Mouse (Mus musculus) large intestine, adult 2 months (tissue): ENCODE measurements at regions not wholly inside any gene's neighbourhood (a gene's known extent, or its start where the extent isn't known, plus 50 kb on each side); places are given as distances from the start of the nearest gene placed in this dataset.

Experiments used
- DNase-seq: peaks from one replicate; pipeline ENCODE4 v3.0.0-alpha.2; 2012; ENCODE audit warnings: low read depth, low spot score
- WGBS: fragments of 180-500 bp; shearing (Covaris S2); methylation state at CpG from one replicate; pipeline ENCODE4 v1.1.7; 2018; 5-methylcytosine and 5-hydroxymethylcytosine counted together

DNA sequence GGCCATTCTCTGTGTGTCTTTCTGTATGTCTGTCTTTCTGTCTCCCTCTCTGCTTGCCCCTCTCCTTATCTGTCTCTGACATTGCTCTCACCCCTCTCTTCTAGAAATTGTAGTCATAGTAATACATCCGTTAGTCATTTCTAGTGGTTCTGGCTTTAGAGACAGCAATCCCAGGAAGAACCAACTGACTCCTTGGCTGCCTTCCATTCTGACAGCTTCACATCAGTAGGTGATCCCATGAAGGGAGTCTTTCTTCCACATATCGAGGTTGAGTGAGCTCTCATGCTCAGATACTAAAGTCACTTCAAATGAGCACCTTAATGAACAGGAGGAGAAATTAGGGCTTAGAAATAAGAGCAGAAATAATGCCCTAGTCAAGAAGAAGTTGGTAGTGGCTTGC, 455.3 kb upstream of the Adamts9 start:
- no peak for DNase-seq
- 70% methylated on average over 2 of the region's 2 CpGs for WGBS

DNA sequence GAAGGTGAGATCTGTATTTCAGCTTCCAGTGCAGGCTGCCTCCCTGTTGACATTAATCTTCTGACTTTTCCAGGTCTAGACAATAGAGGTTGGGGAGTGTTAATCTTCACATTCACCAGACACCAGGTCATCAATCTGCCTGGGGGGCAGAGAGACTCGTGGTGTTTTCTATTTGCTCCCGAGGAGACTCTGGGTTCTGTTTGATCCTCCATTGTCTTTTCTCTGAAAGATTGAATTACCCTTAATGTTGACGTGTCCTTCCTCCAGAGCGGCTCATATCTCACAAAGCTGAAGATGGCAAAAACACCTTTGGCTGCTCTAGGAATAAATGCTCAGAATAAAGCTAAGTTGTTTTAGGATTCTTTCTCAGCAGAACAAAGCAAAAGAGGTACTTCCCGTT, 453.8 kb upstream of the Adamts9 start:
- 42% methylated on average over 5 of the region's 5 CpGs for WGBS
- no peak for DNase-seq

DNA sequence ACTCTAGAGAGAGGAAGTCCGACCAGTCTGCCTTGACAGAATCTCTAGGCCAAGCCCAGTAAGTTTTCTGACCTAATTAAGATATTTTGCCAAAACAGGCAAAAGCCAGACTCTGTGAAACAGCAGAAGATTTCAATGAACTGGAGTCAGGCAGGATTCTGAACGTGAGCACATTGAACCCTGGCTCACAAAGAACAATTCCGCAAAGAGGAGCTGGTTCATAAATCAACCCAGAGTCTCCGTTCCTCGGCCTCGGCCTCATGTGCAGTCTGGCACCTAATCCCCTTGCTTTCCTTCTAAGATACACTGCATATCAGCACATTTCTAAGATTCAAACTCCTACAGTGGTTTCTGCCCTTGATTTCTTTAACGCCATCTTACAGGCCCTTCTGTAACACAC, 452.7 kb upstream of the Adamts9 start:
- WGBS, result 59% methylated on average over 7 of the region's 7 CpGs
- DNase-seq, result no peak

DNA sequence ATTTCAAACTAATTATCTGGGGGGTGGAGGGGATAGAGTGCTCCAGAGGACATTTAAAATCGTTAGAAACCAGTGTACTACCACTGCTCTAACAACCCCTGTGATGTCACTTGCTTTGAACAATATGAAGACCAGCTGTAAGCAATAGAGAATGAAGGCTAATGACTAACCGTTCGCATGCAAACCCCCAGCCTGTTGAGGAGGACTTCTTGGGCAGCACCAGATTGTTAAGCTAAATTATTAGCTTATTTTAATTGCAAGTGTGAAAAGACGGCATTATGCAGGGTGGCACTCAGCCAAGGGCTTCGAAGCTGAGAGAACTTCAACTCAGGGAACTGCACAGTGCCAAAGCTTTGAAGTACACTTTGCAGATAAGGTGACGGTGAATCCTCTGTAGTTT, 452.0 kb upstream of the Adamts9 start:
- 53% methylated on average over 6 of the region's 6 CpGs for WGBS
- no peak for DNase-seq

DNA sequence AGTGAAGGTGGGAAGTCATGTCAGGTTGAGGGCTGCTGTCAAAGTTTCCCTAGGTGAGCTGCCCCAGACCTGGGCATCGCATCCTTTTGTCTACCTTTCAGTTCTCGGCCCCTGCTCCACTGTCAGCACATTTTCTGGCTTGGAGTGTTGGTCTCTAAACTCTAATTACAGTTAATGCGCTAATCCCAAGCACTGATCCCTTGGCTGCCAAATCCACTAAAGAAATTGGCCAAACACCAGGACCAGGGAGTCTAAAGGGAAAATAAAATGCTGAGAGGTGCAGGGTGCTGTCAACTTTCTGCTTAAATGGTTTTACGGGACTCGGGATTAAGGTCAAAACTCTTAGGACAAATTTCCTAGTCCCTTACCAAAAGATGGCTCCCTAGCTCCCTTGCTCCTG, 450.3 kb upstream of the Adamts9 start:
- 78% methylated on average over 5 of the region's 5 CpGs for WGBS
- no peak for DNase-seq

DNA sequence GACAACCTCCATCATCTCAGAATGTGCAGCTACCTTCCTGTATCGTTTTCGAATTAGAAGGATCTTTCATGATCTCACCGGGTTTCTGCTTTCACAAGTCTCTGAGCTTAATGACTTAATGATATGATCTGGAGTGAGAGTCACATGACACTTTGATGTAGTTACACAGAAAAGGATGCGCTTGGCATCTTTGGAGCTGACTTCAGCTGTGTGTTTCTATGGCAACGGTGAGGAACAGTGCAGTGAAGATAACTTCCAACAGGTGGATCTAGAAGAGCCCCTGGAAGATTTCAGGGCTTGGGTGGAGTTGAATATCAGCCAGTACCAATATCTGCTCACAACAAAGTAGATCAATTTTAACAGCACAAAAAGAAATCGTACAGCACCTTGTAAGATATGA, 449.1 kb upstream of the Adamts9 start:
- no peak for DNase-seq
- 85% methylated on average over 6 of the region's 6 CpGs for WGBS

DNA sequence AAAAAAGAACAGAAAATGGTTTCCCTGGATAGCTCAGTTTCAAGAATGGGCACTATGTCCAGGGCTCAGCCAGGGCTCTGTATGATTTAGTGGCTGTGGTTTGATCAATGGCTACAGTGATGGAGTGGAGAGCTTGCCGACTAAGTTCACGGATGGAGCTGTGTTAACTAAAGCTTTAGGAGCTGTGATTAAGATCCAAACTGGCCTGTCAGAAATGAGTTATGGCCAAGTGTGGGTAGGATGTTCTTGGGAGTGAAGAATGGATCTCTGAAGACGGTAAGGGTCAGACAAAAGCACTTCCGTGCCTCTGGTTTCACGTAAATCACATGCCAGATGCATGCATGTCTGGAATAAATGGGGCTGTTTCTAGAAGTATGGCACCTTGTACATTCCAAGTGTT, 447.9 kb upstream of the Adamts9 start:
- no peak for DNase-seq
- WGBS, result 71% methylated on average over 5 of the region's 5 CpGs

DNA sequence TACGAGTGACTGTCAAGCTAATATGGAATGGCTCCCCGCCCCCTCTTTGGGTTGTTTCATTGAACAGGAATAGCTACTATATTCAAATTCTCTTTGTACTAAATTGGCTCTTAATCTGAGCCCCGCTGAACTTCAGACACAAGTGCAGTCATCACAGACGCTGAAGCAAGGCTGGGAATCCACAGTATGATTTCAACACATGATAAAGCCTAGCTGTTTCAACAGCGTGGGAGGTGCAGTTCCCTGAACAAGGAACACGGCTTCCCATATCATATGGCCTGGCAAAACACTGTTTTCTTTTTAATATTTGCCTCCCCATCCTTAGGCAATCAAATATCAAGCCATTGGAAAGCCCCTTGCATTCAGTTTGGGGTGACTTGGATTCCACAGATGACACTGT, 428.0 kb upstream of the Adamts9 start:
- WGBS, result 81% methylated on average over 6 of the region's 6 CpGs
- no peak for DNase-seq

DNA sequence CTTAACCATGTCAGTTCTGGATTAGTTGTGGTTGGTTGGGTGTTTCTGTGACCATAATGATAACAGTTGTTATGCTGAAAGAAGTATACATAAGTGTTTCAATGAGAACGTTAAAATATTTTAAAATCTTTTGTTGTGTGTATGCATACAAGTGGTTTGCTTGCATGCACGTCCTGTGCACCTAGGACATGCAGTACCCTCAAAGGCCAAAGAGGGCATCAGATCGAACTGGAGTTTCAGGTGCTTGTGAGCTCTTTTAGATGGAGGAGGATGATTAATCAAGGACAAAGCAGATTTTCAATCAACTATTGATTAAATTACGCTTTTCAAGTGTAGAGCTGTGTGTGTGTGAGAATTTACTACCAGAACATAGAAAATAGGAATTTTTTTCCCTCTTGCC, 420.6 kb upstream of the Adamts9 start:
- DNase-seq, result no peak
- WGBS, result 66% methylated on average over 4 of the region's 4 CpGs

DNA sequence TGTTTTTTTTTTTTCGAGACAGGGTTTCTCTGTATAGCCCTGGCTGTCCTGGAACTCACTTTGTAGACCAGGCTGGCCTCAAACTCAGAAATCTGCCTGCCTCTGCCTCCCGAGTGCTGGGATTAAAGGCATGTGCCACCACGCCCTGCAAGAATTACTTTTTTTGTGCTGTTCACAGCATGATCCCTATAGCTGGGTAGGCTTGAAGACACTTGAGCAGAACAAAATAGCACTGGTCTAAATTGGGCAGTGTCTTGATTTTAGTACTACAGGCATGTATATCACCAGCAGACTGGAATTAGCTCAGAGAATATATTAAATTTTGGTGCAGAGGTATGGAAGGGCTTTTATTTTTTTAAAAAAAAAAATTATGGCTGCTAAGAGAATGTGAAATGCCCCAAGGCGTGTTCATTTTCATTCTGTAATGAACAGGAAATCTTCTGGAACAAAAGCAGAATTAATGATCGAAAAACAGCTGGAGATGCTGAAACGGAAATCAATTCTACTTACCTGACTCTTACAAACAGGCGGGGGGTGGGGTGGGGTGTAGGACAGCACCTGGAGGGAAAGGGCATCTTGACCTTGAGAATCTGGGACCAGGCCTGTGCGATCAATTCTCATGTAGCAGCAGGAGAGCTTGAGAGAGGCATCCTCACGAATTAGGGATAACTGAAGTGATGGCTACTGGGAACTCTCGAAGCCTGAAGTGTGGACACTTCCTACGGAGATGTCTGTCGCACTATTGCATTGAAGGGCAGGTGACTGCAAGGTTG, 410.2 kb upstream of the Adamts9 start:
- 88% methylated on average over 12 of the region's 12 CpGs for WGBS
- no peak for DNase-seq

DNA sequence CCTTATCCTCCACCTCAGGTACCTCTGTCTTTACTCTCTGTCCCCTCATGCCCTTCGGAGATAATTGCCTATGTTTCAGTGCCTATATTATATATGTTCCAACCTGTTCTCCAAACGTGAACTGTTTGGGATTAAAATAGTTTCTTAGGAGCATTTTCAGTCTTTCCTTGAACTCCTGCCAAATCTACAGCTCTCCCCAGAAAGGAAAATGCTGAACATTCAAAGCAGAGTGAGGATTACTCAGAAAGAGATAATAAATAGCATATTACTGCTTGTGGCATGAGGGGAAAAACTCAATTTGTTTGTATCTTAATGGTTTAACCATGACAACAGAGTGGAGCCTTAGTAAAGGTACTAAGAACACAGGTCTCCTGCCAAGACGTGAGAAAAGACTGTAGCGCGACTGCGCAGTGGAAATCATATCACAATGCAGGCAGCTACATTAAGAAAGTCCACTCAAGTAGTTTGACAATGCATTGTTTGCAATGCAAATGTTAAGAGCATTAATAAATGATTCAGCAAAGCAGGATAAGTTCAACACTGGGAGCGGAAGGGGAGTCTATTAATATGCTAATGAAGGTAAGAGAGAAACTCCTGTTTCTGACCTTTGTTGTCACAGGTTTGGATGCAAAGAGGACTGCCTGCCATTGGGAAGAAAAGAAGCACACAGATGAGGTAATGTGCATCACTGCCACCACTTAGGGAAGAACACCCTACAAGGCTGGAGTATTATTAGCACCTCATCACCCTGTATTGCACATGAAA, 406.8 kb upstream of the Adamts9 start:
- 69% methylated on average over 7 of the region's 7 CpGs for WGBS
- DNase-seq, result no peak

DNA sequence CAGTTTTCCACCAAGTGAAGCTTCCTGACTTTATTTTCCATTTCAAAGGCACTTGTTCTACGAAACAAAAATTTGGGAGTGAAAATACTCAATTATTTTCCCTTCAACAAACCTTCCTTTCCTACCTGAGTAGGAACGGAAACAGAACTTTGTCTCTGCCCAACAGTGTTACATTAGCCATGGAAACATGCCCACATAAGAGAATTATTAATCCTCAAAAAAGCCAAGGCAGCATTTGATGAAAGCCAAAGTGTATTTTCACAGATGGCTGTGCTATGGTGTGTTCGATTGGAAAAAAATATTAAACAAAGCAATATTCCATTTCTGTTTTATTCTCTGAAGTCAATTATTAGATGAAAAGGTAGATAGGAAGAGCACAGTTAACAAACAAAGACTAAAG, 404.8 kb upstream of the Adamts9 start:
- no peak for DNase-seq
- 81% methylated on average over 3 of the region's 3 CpGs for WGBS

DNA sequence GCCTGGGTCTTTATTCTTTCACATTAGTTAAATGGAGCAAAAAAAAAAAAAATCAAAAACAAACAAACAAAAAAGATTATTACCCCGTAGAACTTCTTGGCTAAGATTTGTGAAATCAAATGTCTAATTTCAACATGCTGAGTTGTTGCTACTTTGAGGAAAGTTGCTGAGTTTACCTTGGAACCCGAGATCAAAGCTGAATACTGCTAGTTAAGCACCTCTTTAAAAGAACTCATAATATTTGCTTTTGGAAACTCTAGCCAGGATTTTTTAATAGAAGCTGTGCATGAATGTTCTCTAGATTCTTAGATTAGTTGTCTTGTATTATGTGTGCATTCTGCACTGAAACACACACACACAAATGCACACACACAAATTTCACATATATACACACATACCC, 385.4 kb upstream of the Adamts9 start:
- 46% methylated on average over 2 of the region's 2 CpGs for WGBS
- no peak for DNase-seq

DNA sequence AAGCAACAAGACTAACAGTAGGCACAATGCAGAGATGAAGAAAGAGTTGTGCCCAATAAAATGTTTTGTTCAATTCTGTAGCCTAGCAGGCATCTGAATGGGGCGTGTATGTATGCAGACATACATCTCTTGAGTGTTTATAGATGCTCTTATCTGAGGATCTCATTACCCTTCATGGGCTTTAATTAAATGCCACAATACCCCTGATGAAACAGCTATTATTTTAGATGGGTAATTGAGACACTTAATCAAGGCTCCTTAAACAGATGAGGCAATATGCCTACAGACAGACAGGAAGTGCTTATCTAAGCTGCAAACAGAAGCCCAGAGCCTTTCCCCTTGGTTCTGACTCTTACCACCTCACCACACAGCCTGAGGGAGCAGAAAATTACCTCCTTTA, 384.6 kb upstream of the Adamts9 start:
- DNase-seq, result no peak
- 70% methylated on average over 1 of the region's 1 CpGs for WGBS

DNA sequence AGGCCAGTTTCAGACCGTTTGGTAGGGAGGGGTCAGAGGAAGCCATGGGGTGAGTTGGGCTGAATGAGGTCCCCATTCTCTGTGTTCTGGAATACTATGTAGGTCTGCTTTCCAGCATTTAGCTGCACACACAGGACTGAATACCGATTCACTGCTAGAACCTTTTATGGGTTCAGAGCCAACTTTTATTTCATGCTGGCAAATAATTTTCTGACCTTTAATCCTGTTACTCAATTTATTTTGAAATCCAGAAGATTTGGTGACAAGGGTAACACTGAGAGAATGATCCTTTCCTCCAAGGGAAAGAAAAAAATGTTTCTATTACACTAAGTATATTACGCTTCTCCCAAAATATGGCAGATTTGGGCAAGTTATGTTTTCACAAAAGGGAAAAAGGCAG, 380.6 kb upstream of the Adamts9 start:
- WGBS, result 71% methylated on average over 3 of the region's 3 CpGs
- DNase-seq, result no peak

DNA sequence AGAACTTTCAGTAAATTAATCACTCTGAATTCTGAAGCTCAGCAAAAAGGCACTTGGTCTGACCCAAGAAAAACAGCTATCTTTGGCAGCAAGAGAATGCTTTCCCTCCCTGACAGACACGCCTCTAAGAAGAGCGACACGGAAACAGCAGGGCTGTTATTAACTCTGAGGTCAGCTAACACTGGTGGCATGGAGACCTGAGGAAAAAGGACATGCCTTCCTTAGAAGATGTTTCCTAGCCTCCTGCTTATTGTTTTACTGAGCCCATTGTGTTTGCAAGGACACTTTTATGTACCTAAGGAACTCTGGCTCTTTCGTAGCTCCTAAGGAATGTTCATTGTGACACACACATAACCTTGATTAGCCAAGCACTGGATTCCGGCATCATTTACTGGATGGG, 371.3 kb upstream of the Adamts9 start:
- no peak for DNase-seq
- WGBS, result 28% methylated on average over 5 of the region's 5 CpGs

DNA sequence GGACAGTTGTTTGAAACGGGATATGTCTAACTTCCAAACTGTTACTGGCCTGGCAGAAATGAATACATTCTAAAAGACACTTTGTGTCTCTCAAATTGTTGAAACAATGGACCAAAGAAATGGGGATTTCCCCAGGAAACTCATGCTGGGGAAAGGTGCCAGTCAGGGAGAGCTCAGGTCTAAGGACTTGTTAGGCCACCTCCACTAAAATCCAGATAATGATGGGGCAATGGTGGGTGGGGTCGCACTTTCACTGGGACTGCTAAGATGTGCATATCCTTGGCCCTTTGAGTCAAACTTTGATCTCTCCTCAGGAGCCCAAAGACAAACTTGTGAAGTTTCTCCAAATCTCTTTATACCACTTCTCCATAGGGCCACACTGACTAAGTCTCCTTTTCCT, 361.9 kb upstream of the Adamts9 start:
- DNase-seq, result no peak
- 39% methylated on average over 2 of the region's 2 CpGs for WGBS

DNA sequence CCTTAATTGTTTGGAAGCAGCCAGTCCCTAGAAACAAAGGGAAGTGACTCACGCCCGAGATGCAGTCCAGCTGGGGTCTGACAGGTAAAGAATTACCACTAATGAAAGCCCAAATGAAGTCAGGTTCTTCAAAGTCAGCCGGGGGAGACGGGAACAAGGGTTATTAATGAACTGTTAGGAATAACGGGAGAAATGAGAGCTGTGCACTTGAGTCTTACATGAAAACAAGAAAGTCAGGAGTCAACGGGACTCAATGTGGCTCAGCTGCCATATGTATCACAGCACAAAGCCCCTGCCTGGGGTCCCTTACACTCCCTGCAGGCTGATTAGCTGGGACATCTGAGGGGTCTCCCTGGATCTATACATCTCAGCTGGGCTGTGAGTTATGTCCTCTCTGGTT, 354.7 kb upstream of the Adamts9 start:
- DNase-seq, result no peak
- WGBS, result 25% methylated on average over 6 of the region's 6 CpGs

DNA sequence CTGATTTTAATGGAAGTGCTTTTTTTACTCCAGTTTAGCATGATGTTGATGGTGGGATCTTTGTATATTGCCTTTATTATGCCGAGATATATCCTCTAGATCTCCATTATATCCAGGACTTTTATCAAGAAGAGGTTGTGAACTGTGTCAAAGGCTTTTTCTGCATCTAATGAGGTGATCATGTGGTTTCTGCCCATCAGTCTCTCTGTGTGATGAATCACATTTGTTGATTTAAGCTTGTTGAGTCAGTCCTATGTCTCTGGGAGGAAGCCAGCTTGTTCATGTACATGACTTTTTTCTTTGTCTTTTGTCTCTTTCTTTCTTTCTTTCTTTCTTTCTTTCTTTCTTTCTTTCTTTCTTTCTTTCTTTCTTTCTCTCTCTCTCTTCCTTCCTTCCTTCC, 348.4 kb upstream of the Adamts9 start:
- 82% methylated on average over 1 of the region's 1 CpGs for WGBS

DNA sequence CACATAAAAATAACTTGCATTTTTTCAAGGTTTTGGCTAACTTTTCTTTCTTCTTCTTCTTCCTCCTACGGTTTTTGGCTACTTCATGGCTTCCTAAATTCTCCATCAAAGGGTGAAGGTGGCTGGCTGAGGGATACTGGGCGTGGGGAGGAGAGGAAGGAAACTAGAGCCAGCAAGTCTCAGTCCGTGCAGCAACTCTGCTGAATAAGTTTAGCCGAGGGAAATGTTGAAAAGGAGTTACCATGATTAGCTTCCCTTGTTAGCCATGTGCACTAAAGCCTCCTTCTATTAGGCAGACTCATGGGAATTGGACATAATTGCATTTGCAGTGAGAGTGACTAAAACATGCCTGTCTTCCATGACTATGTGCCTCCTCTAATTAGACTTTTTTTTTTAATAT, 345.1 kb upstream of the Adamts9 start:
- WGBS, result 67% methylated on average over 4 of the region's 4 CpGs

More for the DNA sequence above, 348.4 kb upstream of the Adamts9 start:
- no peak for DNase-seq

DNA sequence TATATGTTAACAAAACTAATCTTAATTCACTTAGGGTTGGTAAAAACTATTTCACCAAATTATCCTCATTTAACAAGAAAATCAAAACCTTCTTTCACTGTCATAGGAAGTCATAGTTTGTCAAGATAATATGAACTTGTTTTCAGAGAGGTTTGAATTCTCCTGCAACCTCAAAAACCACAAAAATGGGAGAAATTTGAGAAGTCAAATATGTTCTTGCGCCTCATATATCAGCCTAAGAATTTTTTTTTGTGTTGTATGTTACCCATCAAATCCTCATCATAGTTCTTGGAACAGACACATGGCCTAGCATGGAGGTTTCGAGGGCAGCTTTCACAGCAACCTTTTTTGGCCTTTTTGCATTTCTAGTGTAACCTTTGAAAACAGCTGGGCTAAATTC, 342.5 kb upstream of the Adamts9 start:
- 77% methylated on average over 2 of the region's 2 CpGs for WGBS
- no peak for DNase-seq

More for the DNA sequence above, 345.1 kb upstream of the Adamts9 start:
- DNase-seq, result no peak
